Mouse (Mus musculus): Measurements from ENCODE around the gene Nrg3. TPM values are rescaled to one million over a fixed set of nuclear protein-coding genes. Genes with fewer than 3 reads are reported as not detected.

Nrg3 gene
- total RNA-seq, 2 experiments from 2014 or later, result not detected

DNA sequence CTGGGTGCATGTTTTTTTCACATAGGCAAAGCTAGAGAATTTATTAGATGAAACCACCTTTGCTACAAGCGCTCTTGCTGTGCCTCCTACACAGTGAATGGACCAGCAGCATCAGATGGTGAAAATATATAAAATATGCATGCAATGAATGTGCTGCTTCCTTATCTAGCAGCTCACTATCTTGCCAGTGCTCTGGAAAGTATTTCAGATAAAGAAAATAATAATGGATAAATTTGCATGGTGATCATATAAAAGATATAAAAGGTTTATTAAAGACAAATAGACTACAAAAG lies 480.4 kb downstream of the Nrg3 start:
- DNase-seq, result no peak
- intact Hi-C loops (cut with DNase I), result no loop called here

- intact Hi-C loops (cut with DNase I), result no loop called here
- peak in 1 of 2 experiments; percentile 1 for DNase-seq
These were observed 480.9 kb downstream of the Nrg3 start for GRCm38 (mm10) chr14:38991847-38992573.

- no peak for DNase-seq
- intact Hi-C loops (cut with DNase I), result no loop called here
These were observed 513.5 kb downstream of the Nrg3 start for GRCm38 (mm10) chr14:38959367-38959766.

GRCm38 (mm10) chr14:38937481-38937880 lies 535.4 kb downstream of the Nrg3 start:
- intact Hi-C loops (cut with DNase I), result no loop called here
- DNase-seq, result no peak

- no peak for DNase-seq
- intact Hi-C loops (cut with DNase I), result no loop called here
These were observed 536.3 kb downstream of the Nrg3 start for GRCm38 (mm10) chr14:38936483-38937054.

- no peak for DNase-seq
- intact Hi-C loops (cut with DNase I), result no loop called here
These were observed 549.2 kb downstream of the Nrg3 start for GRCm38 (mm10) chr14:38923652-38924051.

DNA sequence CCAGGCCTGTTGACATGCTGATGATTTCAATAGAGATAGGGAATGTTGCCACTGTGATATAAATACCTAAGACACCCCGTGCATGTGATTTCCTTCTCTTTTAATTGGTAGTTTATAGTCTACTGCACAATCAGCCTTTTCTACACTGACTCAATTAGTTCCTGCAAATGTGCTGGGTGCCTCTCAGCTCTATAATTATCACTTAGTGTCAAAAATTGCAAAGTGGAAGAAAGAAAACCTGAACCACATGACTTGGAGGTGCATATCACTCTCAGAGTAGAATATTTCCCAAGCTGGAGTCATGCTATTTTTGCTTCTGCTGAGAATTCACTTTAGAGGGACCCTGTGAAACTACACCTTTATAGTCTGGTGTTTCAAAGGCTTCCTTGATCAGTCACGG lies 552.1 kb downstream of the Nrg3 start:
- DNase-seq, result no peak
- intact Hi-C loops (cut with DNase I), result no loop called here

- intact Hi-C loops (cut with DNase I), result no loop called here
- no peak for DNase-seq
These were observed 602.3 kb downstream of the Nrg3 start for GRCm38 (mm10) chr14:38870591-38870990.

DNA sequence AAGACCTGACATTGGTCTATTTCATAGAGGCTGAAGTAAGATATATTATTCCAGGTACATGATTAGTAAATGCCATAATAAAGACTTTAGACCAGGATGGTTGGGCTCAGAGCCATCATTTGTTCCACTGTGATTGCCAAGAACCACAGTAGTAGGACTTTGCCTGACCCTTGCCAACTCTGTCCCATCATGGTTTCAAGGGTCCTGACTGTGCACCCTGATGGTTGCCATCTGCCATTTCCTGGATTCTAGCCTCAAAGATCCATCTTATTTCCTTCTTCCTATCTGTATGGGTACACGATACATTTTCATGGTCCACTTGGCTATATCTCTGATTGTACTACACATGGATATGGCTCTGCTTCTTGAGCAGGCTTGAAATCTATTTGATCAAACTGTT lies 625.3 kb downstream of the Nrg3 start:
- DNase-seq, result no peak
- intact Hi-C loops (cut with DNase I), result no loop called here

DNA sequence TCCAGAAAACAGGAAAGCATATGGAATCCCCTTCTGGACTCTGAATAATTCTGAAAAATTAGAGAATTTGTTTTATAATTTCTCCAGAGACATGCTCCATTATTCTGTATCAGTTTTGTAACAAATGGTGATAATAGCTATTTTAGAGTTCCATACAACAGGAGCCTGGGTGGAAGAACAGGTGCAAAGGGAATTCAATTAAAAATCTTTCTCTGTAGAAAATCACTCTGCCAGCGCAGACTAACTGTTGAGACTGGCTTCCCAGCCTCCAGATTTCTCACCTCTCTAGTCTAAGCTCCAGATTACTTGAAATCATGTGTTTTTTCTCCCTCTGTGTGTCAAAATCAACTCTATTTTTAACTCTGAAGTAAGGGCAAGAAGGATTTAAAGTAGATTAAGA lies 625.8 kb downstream of the Nrg3 start:
- intact Hi-C loops (cut with DNase I), result no loop called here

GRCm38 (mm10) chr14:38835006-38835405 lies 637.9 kb downstream of the Nrg3 start:
- intact Hi-C loops (cut with DNase I), result no loop called here
- DNase-seq, result no peak

More for the DNA sequence above, 625.8 kb downstream of the Nrg3 start:
- DNase-seq, result no peak

- intact Hi-C loops (cut with DNase I), result no loop called here
- no peak for DNase-seq
These were observed 648.0 kb downstream of the Nrg3 start for GRCm38 (mm10) chr14:38824891-38825290.

DNA sequence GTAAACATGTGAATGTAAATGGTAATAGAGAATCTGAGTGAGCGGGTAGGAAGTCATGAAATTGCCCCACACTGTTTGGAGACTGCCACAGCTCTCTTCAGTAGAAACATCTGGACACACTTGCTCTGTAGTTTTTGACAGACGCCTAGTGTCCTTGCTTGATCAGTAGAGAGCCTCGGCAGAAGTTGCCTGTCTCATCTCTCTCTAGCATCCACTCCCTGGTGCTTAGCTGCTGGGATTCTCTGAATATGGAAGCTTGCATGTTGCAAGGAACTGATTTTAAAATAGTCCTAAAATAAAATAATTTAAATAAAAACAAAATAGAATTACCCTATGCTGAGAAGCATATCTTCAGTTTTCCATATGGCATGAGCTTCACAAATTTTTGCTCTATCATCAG lies 675.9 kb downstream of the Nrg3 start:
- DNase-seq, result no peak
- intact Hi-C loops (cut with DNase I), result no loop called here

- no peak for DNase-seq
- intact Hi-C loops (cut with DNase I), result no loop called here
These were observed 697.4 kb downstream of the Nrg3 start for GRCm38 (mm10) chr14:38775291-38776116.

DNA sequence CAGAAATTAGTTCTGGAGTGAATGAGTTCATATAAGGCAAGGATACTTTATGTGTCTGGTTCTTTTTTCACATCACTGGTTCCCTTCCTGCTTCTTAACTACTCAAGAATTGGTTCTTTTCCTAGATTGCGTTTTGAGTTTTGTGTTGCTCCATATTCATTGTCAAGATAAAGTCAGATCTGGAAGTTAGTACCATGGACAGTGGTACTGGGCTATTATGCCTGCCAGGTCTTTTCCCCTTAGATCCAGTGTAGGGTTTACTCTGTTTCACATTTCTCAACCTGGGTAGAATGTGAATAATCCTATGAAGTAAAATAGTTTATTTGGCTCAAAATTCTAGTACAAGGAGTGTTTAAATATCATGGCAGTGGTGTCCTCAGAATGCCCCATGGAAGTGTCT lies 698.1 kb downstream of the Nrg3 start:
- intact Hi-C loops (cut with DNase I), result no loop called here
- no peak for DNase-seq

DNA sequence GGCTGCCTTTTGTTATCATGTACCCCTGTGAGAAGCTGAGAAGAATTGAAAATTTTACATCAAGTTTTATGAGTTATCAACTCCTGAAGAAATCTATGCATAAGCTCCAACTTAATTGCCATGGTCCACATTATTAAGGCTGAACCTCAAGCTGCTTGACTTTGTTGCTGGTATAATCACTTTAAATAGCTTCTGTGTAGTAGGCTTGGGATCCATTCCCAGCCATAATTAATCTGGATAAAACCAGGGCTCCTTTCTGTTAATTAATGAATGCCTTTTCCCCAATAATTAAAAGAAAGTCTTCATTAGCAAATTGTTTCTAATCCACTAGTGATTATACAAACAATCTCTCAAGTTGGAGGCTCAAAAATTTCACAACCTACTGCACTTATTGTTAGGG lies 742.4 kb downstream of the Nrg3 start:
- no peak for DNase-seq
- intact Hi-C loops (cut with DNase I), result no loop called here

- intact Hi-C loops (cut with DNase I), result no loop called here
These were observed 769.0 kb downstream of the Nrg3 start for GRCm38 (mm10) chr14:38703894-38704293.

DNA sequence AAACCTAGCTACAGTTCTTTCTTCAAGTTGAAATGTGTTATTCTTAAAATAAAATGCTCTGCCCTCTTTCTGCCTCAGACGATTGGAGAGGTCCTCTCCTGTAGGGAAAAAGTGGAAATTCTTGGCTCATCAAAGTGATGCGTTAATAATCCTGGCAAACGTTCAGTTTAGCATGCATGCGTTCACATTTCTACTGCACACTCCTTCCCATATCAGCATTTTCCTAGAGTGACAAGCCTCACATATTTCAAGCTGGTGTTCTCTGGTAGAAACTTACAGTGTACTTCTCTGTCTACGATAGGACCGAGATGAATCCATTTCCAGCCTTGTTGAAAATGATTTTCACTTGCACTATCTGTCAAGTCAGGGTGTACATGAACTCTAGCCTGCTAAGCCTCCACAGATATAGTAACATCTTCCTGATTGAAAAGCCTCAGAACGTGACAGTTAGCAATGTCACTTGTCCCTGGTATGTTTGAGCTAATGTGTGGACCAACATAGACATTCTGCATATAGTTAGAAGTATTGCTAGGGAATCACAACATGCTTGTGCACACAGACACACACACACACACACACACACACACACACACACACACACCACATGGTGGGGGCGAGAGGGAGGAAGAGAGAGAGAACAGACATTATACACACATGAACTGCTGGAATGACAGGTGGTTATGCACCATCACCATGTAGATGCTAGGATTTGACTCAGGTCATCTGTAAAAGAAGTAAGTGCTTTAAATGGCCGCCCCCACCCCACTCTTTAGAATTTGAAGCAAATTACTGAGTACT lies 770.1 kb downstream of the Nrg3 start:
- intact Hi-C loops (cut with DNase I), result no loop called here
- DNase-seq, result no peak

More at GRCm38 (mm10) chr14:38703894-38704293, 769.0 kb downstream of the Nrg3 start:
- no peak for DNase-seq

DNA sequence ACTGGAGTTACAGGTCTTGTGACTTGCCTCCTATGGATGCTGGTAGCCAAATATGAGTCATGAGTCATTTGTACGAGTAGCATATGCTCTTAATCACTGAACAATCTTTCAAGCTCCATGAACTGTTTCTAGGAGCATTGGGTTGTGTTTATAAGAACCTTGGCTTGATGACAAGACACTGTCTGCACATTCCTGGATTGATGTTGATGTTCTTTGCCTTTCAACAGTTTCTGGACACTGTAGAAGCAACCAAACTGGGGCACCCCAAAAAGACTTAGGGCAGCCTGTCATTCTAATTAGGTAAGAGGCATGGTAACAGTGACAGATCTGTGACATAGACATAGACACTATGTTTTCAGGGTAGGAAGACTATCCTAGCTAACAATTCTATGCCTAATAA lies 771.5 kb downstream of the Nrg3 start:
- intact Hi-C loops (cut with DNase I), result no loop called here
- no peak for DNase-seq

- intact Hi-C loops (cut with DNase I), result no loop called here
- DNase-seq, result no peak
These were observed 771.9 kb downstream of the Nrg3 start for GRCm38 (mm10) chr14:38700972-38701371.

GRCm38 (mm10) chr14:38659973-38660372 lies 812.9 kb downstream of the Nrg3 start:
- DNase-seq, result no peak
- intact Hi-C loops (cut with DNase I), result no loop called here
